31 mouse cellular contexts compared by ENCODE assay signal in the genomic region with DNA sequence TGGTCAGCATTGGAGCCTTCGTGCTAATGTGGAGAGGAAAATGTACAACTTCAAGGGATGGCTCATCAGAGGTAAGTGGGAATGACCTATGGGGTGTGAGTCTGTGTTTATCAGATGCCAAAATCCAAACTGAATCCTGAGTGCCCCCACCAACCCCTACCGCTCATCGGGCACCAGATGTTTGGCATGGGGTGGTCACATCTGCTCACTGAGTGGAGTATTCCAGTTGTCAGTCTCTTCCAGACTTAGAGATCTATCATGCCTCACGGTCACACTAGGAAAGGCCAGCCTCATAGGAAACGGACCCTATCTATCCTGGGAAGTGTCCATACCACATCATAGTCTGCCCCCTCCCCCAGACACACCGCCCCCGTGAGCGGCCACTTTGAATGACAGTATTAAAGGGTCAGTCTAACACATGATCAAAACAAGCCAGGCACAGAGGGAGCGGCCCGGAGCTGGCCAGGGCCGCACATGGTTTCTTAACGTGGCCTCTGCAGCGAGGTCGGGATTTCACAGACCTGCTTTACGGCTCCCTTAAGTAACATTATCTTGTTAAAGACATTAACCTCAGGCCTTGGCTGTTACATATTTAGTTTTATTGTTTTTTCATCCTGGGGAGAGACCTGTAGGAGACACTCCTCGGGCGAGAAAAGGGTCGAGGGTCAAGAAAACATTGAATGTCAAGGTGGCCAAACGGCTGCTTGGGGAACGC. TPM values are rescaled to one million over a fixed set of nuclear protein-coding genes. Genes with fewer than 3 reads are reported as not detected.
A peak's percentile ranks its signal among the peaks of the same experiment; 100 is the strongest.
DNase-seq lines count a peak whose midpoint lies in the region; ATAC-seq and TF ChIP-seq lines count a peak whose summit lies in the region.
"Had no signal": no experiment of that assay in that cellular context is flagged by ENCODE, and none has a peak within 500 bp of the region (broad histone marks: within the 10 kb centered on the region; RNA-seq: fewer than 3 reads in every experiment).

No protein-coding gene starts in this region.

- peak; percentile 72; the same call in 1 of the 2 replicates for ATAC-seq in kidney, embryonic 14.5 days (ENCODE audit: low FRiP score, low TSS enrichment)
- 0 out of 2 replicates have a peak, but pooled peaks have one; percentile 31 for ATAC-seq in neural tube, embryonic 15.5 days (ENCODE audit: low FRiP score)
- peak; percentile 76 for ATAC-seq in limb, embryonic 14.5 days (ENCODE audit: low FRiP score, low read depth)
- ATAC-seq: forebrain, embryonic 15.5 days; hindbrain, postnatal 0 days; intestine, embryonic 15.5 days had no signal

- WGBS in kidney, embryonic 14.5 days: 24% methylated on average over 20 of the region's 20 CpGs
- 71% methylated on average over 20 of the region's 20 CpGs for WGBS in neural tube, embryonic 15.5 days
- WGBS in limb, embryonic 14.5 days: 37% methylated on average over 20 of the region's 20 CpGs

- TF ChIP-seq POLR2A in limb, embryonic 14.5 days (IDR thresholded peaks at IDR 0.05; ENCODE audit: borderline replicate concordance, extremely low read depth, insufficient read depth, insufficient read length): no peak

- DNase-seq in kidney, postnatal 4 days: no peak
- no peak for DNase-seq in neural tube, embryonic 10.5 days (ENCODE audit: extremely low spot score, low spot score)
- peak; percentile 26 for DNase-seq in limb, embryonic 14.5 days (ENCODE audit: low spot score)
- no peak for DNase-seq in spleen, postnatal 14 days (ENCODE audit: low spot score in 2 of 2)
- no peak for DNase-seq in heart, adult 9 months (ENCODE audit: low spot score in 2 of 2)
- DNase-seq: B cell, adult 2 months; cerebellum, adult 8-10 months; cerebellum, postnatal 25 days; gastrocnemius, postnatal 25 days; heart, adult 18-20 months; kidney, adult 2 months; kidney, postnatal 14 days; lung, embryonic 14.5 days; lung, postnatal 14 days; retina, postnatal 1 day; right cerebral cortex, postnatal 14 days; thymus, adult 18-20 months; thymus, postnatal 25 days had no signal

- H3K27ac ChIP-seq in kidney, embryonic 14.5 days (ENCODE audit: low read depth, low read length): no peak overlapping the region
- no peak overlapping the region for H3K27ac ChIP-seq in neural tube, embryonic 15.5 days (replicated peaks)
- H3K27ac ChIP-seq in limb, embryonic 14.5 days (replicated peaks; ENCODE audit: low read depth, low read length): no peak overlapping the region
- H3K27ac ChIP-seq: embryonic facial prominence, embryonic 12.5 days; forebrain, embryonic 10.5 days; forebrain, embryonic 15.5 days; hindbrain, postnatal 0 days; intestine, embryonic 15.5 days; liver, embryonic 15.5 days; midbrain, embryonic 10.5 days; neural tube, embryonic 13.5 days; stomach, embryonic 15.5 days had no signal

- no peak overlapping the region for H3K4me3 ChIP-seq in kidney, embryonic 14.5 days (ENCODE audit: low read length)
- no peak overlapping the region for H3K4me3 ChIP-seq in neural tube, embryonic 15.5 days (replicated peaks)
- no peak overlapping the region for H3K4me3 ChIP-seq in limb, embryonic 14.5 days (replicated peaks; ENCODE audit: low read length)
- H3K4me3 ChIP-seq: embryonic facial prominence, embryonic 12.5 days; forebrain, embryonic 10.5 days; forebrain, embryonic 15.5 days; heart, embryonic 12.5 days; intestine, embryonic 15.5 days; liver, embryonic 15.5 days; midbrain, embryonic 10.5 days; myocyte; neural tube, embryonic 13.5 days; stomach, embryonic 15.5 days had no signal

- H3K4me2 ChIP-seq in kidney, embryonic 14.5 days (replicated peaks; ENCODE audit: low read depth, low read length): no peak overlapping the region
- no peak overlapping the region for H3K4me2 ChIP-seq in neural tube, embryonic 15.5 days
- no peak overlapping the region for H3K4me2 ChIP-seq in limb, embryonic 14.5 days (replicated peaks; ENCODE audit: low read depth, low read length, severe bottlenecking)
- H3K4me2 ChIP-seq: embryonic facial prominence, embryonic 12.5 days; forebrain, embryonic 15.5 days; heart, embryonic 12.5 days; intestine, embryonic 15.5 days; liver, embryonic 15.5 days; lung, embryonic 14.5 days; neural tube, embryonic 13.5 days; stomach, embryonic 15.5 days had no signal

- H3K36me3 ChIP-seq in kidney, embryonic 14.5 days (ENCODE audit: control insufficient read depth, insufficient read depth, low read length): no peaks in the 10 kb centered on the region
- H3K36me3 ChIP-seq in neural tube, embryonic 15.5 days: no peaks in the 10 kb centered on the region
- H3K36me3 ChIP-seq in limb, embryonic 14.5 days (ENCODE audit: control insufficient read depth, insufficient read depth, low read length): no peaks in the 10 kb centered on the region
- H3K36me3 ChIP-seq: embryonic facial prominence, embryonic 12.5 days; forebrain, embryonic 10.5 days; forebrain, embryonic 15.5 days; heart, embryonic 12.5 days; intestine, embryonic 15.5 days; liver, embryonic 15.5 days; midbrain, embryonic 10.5 days; neural tube, embryonic 13.5 days; stomach, embryonic 15.5 days had no signal

- H3K27me3 ChIP-seq in kidney, embryonic 14.5 days (ENCODE audit: control insufficient read depth, insufficient read depth, low read length): peaks cover 61% of the 10 kb centered on the region
- H3K27me3 ChIP-seq in neural tube, embryonic 15.5 days (replicated peaks): peaks cover 6% of the 10 kb centered on the region
- H3K27me3 ChIP-seq in limb, embryonic 14.5 days (ENCODE audit: control insufficient read depth, insufficient read depth, low read length): peaks cover 10% of the 10 kb centered on the region; the same call in 1 of the 2 replicates
- H3K27me3 ChIP-seq: forebrain, embryonic 15.5 days; intestine, embryonic 15.5 days; liver, embryonic 15.5 days; stomach, embryonic 15.5 days had no signal

- H3K9ac ChIP-seq in kidney, embryonic 14.5 days (ENCODE audit: low read depth, low read length): no peak overlapping the region
- H3K9ac ChIP-seq in neural tube, embryonic 15.5 days (replicated peaks): no peak overlapping the region
- no peak overlapping the region for H3K9ac ChIP-seq in limb, embryonic 14.5 days (ENCODE audit: low read depth, low read length, severe bottlenecking)
- H3K9ac ChIP-seq: embryonic facial prominence, embryonic 12.5 days; forebrain, embryonic 15.5 days; heart, embryonic 12.5 days; intestine, embryonic 15.5 days; liver, embryonic 15.5 days; lung, embryonic 14.5 days; neural tube, embryonic 13.5 days; stomach, embryonic 15.5 days had no signal

- no peaks in the 10 kb centered on the region for H3K4me1 ChIP-seq in kidney, embryonic 14.5 days (ENCODE audit: control insufficient read depth, insufficient read depth, low read length)
- 0 out of 2 replicates have a peak, but pooled peaks cover 3% of the 10 kb centered on the region for H3K4me1 ChIP-seq in neural tube, embryonic 15.5 days
- H3K4me1 ChIP-seq in limb, embryonic 14.5 days (ENCODE audit: control insufficient read depth, insufficient read depth, low read length): peaks cover 7% of the 10 kb centered on the region; the same call in 1 of the 2 replicates
- H3K4me1 ChIP-seq: embryonic facial prominence, embryonic 12.5 days; forebrain, embryonic 15.5 days; liver, embryonic 15.5 days; midbrain, embryonic 10.5 days; neural tube, embryonic 13.5 days had no signal

- no peaks in the 10 kb centered on the region for H3K9me3 ChIP-seq in kidney, embryonic 14.5 days (ENCODE audit: control insufficient read depth, low read length)
- H3K9me3 ChIP-seq in neural tube, embryonic 15.5 days (replicated peaks): no peaks in the 10 kb centered on the region
- no peaks in the 10 kb centered on the region for H3K9me3 ChIP-seq in limb, embryonic 14.5 days (ENCODE audit: control insufficient read depth, low read length)
- H3K9me3 ChIP-seq: embryonic facial prominence, embryonic 12.5 days; forebrain, embryonic 10.5 days; forebrain, embryonic 15.5 days; intestine, embryonic 15.5 days; liver, embryonic 15.5 days; midbrain, embryonic 10.5 days; neural tube, embryonic 13.5 days; stomach, embryonic 15.5 days had no signal

RNA-seq across cellular contexts. Expression of a gene that starts 50.7 kb away (rescaled TPM):
- 0.74 and 0.93 TPM in 2 replicates for polyA plus RNA-seq in kidney, embryonic 14.5 days (2014; fragmentation: Nextera tagmentation; extraction: Ambion mirVana)
- 1.6 and 15.7 TPM in 2 replicates for polyA plus RNA-seq in neural tube, embryonic 15.5 days (2015; fragmentation: Nextera tagmentation; extraction: Ambion mirVana)
- 0.54 and 1.00 TPM in 2 replicates for polyA plus RNA-seq in limb, embryonic 14.5 days (2012; rRNA removed)
- 0.15 and 0.28 TPM in 2 replicates for polyA plus RNA-seq in limb, embryonic 14.5 days (2014; fragmentation: Nextera tagmentation; extraction: Ambion mirVana)
- polyA plus RNA-seq: myocyte had no signal
